Mouse (Mus musculus) limb, embryonic 11.5 days (tissue): ENCODE measurements around the gene Hmcn1. TPM values are rescaled to one million over a fixed set of nuclear protein-coding genes. Genes with fewer than 3 reads are reported as not detected.

Experiments
- ATAC-seq: fragments of 200-750 bp; cut with Nextera tagmentation; 2 replicates; pipeline ENCODE4 v1.8.0; 2017; ENCODE audit warnings: low read depth; ENCODE audit not compliant: insufficient number of reproducible peaks, low FRiP score, low TSS enrichment
- DNase-seq: peaks from one replicate; pipeline ENCODE4 v3.0.0-alpha.2; 2015; ENCODE audit warnings: low spot score
- H3K27ac ChIP-seq: fragments of 300-500 bp; sonication (generic); replicated peaks from 2 replicates; pipeline ENCODE4 v1.5.1; 2014; ENCODE audit warnings: low read depth, mild to moderate bottlenecking, low read length
- H3K27me3 ChIP-seq: fragments of 300-500 bp; sonication (generic); 2 replicates; pipeline ENCODE4 v1.6.1; 2014; ENCODE audit warnings: mild to moderate bottlenecking, low read length, mixed read lengths; ENCODE audit not compliant: control insufficient read depth, insufficient read depth
- H3K36me3 ChIP-seq: fragments of 300-500 bp; sonication (generic); 2 replicates; pipeline ENCODE4 v1.6.1; 2014; ENCODE audit warnings: mild to moderate bottlenecking, low read length, moderate library complexity, mixed read lengths; ENCODE audit not compliant: control insufficient read depth, insufficient read depth
- H3K4me1 ChIP-seq: fragments of 300-500 bp; sonication (generic); 2 replicates; pipeline ENCODE4 v1.6.1; 2014; ENCODE audit warnings: low read length, mixed read lengths; ENCODE audit not compliant: control insufficient read depth, insufficient read depth
- H3K4me2 ChIP-seq: fragments of 300-500 bp; sonication (generic); 2 replicates; pipeline ENCODE4 v1.6.1; 2014; ENCODE audit warnings: low read depth, mild to moderate bottlenecking, moderate library complexity; ENCODE audit not compliant: severe bottlenecking
- H3K4me3 ChIP-seq: fragments of 300-500 bp; sonication (generic); 2 replicates; pipeline ENCODE4 v1.5.1; 2014; ENCODE audit warnings: low read depth, low read length
- H3K9ac ChIP-seq: fragments of 300-500 bp; sonication (generic); 2 replicates; pipeline ENCODE4 v1.6.1; 2014; ENCODE audit warnings: mild to moderate bottlenecking, low read length
- H3K9me3 ChIP-seq: fragments of 300-500 bp; sonication (generic); 2 replicates; pipeline ENCODE4 v1.6.1; 2016; ENCODE audit warnings: low read length; ENCODE audit not compliant: control insufficient read depth
- WGBS: fragments of 180-500 bp; shearing (Covaris S2); extraction: QIAGEN DNeasy Blood & Tissue Kit; methylation state at CpG from one replicate; pipeline ENCODE4 v1.1.7; 2014; 5-methylcytosine and 5-hydroxymethylcytosine counted together
- polyA plus RNA-seq: library from polyadenylated mRNA; unstranded; fragments of >200 nt; fragmentation: Nextera tagmentation; extraction: Ambion mirVana; gene quantifications from 2 replicates; pipeline ENCODE4 v1.2.1, GENCODE M21; 2014

Gene Hmcn1
- polyA plus RNA-seq, 1 experiment from 2014 or later, result 28.0 TPM

- Histone ChIP-seq H3K9me3 (no peaks in the 10 kb centered on the region), H3K4me3 (no peak overlapping the region), H3K36me3 (peaks cover 4% of the 10 kb centered on the region), H3K27me3 (no peaks in the 10 kb centered on the region), H3K4me2 (no peak overlapping the region), H3K4me1 (no peaks in the 10 kb centered on the region), H3K27ac (no peak overlapping the region), H3K9ac (no peak overlapping the region)
- ATAC-seq, result no peak
- no peak for DNase-seq
- 82% methylated on average over 9 of the region's 9 CpGs for WGBS
Measured at GRCm38 (mm10) chr1:150804235-150805099, 188.8 kb downstream of the Hmcn1 start.

- ATAC-seq, result no peak
- Histone ChIP-seq H3K9me3 (no peaks in the 10 kb centered on the region), H3K4me3 (no peak overlapping the region), H3K27me3 (no peaks in the 10 kb centered on the region), H3K4me1 (no peaks in the 10 kb centered on the region), H3K27ac (no peak overlapping the region), H3K4me2 (no peak overlapping the region), H3K36me3 (peaks cover 2% of the 10 kb centered on the region; the same call in 1 of the 2 replicates), H3K9ac (no peak overlapping the region)
- WGBS, result 89% methylated on average over 12 of the region's 12 CpGs
- DNase-seq, result no peak
Measured at GRCm38 (mm10) chr1:150802642-150803041, 190.6 kb downstream of the Hmcn1 start.

GRCm38 (mm10) chr1:150800611-150801263 is 192.5 kb downstream of the Hmcn1 start:
- H3K4me2 ChIP-seq, result no peak overlapping the region
- H3K4me3 ChIP-seq, result no peak overlapping the region
- no peaks in the 10 kb centered on the region for H3K36me3 ChIP-seq
- H3K9ac ChIP-seq, result no peak overlapping the region
- no peaks in the 10 kb centered on the region for H3K4me1 ChIP-seq
- no peak for DNase-seq
- ATAC-seq, result no peak
- no peaks in the 10 kb centered on the region for H3K9me3 ChIP-seq
- WGBS, result 94% methylated on average over 8 of the region's 8 CpGs
- H3K27me3 ChIP-seq, result no peaks in the 10 kb centered on the region
- no peak overlapping the region for H3K27ac ChIP-seq

- H3K4me1 ChIP-seq, result no peaks in the 10 kb centered on the region
- no peak for ATAC-seq
- WGBS, result 91% methylated on average over 5 of the region's 5 CpGs
Measured at GRCm38 (mm10) chr1:150798651-150799050, 194.6 kb downstream of the Hmcn1 start.

GRCm38 (mm10) chr1:150786746-150787145 is 206.5 kb downstream of the Hmcn1 start:
- no peak overlapping the region for H3K27ac ChIP-seq
- 87% methylated on average over 6 of the region's 6 CpGs for WGBS
- H3K4me1 ChIP-seq, result no peaks in the 10 kb centered on the region
- H3K36me3 ChIP-seq, result no peaks in the 10 kb centered on the region; the same call in 1 of the 2 replicates
- no peak overlapping the region for H3K9ac ChIP-seq
- DNase-seq, result no peak
- no peaks in the 10 kb centered on the region for H3K27me3 ChIP-seq
- no peak overlapping the region for H3K4me3 ChIP-seq
- H3K4me2 ChIP-seq, result no peak overlapping the region
- no peak for ATAC-seq
- no peaks in the 10 kb centered on the region for H3K9me3 ChIP-seq

More at GRCm38 (mm10) chr1:150798651-150799050, 194.6 kb downstream of the Hmcn1 start:
- H3K36me3 ChIP-seq, result no peaks in the 10 kb centered on the region
- no peaks in the 10 kb centered on the region for H3K27me3 ChIP-seq
- no peak for DNase-seq
- no peak overlapping the region for H3K4me3 ChIP-seq
- no peaks in the 10 kb centered on the region for H3K9me3 ChIP-seq
- H3K9ac ChIP-seq, result no peak overlapping the region
- H3K4me2 ChIP-seq, result no peak overlapping the region
- H3K27ac ChIP-seq, result no peak overlapping the region

GRCm38 (mm10) chr1:150783070-150783842 is 210.0 kb downstream of the Hmcn1 start:
- DNase-seq (no peak), ATAC-seq (no peak)
- Histone ChIP-seq H3K4me2 (no peak overlapping the region), H3K9ac (no peak overlapping the region), H3K4me3 (no peak overlapping the region), H3K36me3 (no peaks in the 10 kb centered on the region; the same call in 1 of the 2 replicates), H3K4me1 (no peaks in the 10 kb centered on the region), H3K27me3 (no peaks in the 10 kb centered on the region), H3K27ac (no peak overlapping the region), H3K9me3 (no peaks in the 10 kb centered on the region)
- WGBS, result 84% methylated on average over 15 of the region's 15 CpGs

- no peaks in the 10 kb centered on the region for H3K27me3 ChIP-seq
- no peaks in the 10 kb centered on the region; the same call in 1 of the 2 replicates for H3K36me3 ChIP-seq
- no peak for ATAC-seq
- H3K9ac ChIP-seq, result no peak overlapping the region
- no peak overlapping the region for H3K4me2 ChIP-seq
- no peak for DNase-seq
- 0 out of 2 replicates have a peak, but pooled peaks cover 4% of the 10 kb centered on the region for H3K4me1 ChIP-seq
- WGBS, result 54% methylated on average over 2 of the region's 2 CpGs
- no peak overlapping the region for H3K4me3 ChIP-seq
- H3K27ac ChIP-seq, result no peak overlapping the region
- no peaks in the 10 kb centered on the region for H3K9me3 ChIP-seq
Measured at GRCm38 (mm10) chr1:150779902-150780301, 213.3 kb downstream of the Hmcn1 start.

GRCm38 (mm10) chr1:150776741-150777140 is 216.5 kb downstream of the Hmcn1 start:
- Histone ChIP-seq H3K4me3 (no peak overlapping the region), H3K4me1 (0 out of 2 replicates have a peak, but pooled peaks cover 4% of the 10 kb centered on the region), H3K4me2 (no peak overlapping the region), H3K9ac (no peak overlapping the region), H3K27ac (no peak overlapping the region), H3K27me3 (no peaks in the 10 kb centered on the region), H3K36me3 (no peaks in the 10 kb centered on the region), H3K9me3 (no peaks in the 10 kb centered on the region)
- ATAC-seq (no peak), DNase-seq (no peak)
